Mouse (Mus musculus) gonadal fat pad, adult 2 months (tissue): ENCODE measurements at regions not wholly inside any gene's neighbourhood (a gene's known extent, or its start where the extent isn't known, plus 50 kb on each side); places are given as distances from the start of the nearest gene placed in this dataset.

Source experiments
- DNase-seq: peaks from one replicate; pipeline ENCODE4 v3.0.0-alpha.2; 2012; ENCODE audit warnings: low read depth

- DNase-seq, result no peak
Observed at GRCm38 (mm10) chr4:95105424-95105823, 53.4 kb upstream of the Jun start.

- DNase-seq, result no peak
Observed at GRCm38 (mm10) chr4:95105926-95106622, 54.1 kb upstream of the Jun start.

GRCm38 (mm10) chr4:95106881-95107665 lies 55.1 kb upstream of the Jun start:
- no peak for DNase-seq

- DNase-seq, result no peak
Observed at GRCm38 (mm10) chr4:95108811-95109210, 56.8 kb upstream of the Jun start.

GRCm38 (mm10) chr4:95110828-95111227 lies 58.8 kb upstream of the Jun start:
- DNase-seq, result no peak

- DNase-seq, result no peak
Observed at GRCm38 (mm10) chr4:95117158-95117681, 65.2 kb upstream of the Jun start.

- DNase-seq, result no peak
Observed at GRCm38 (mm10) chr4:95120876-95121275, 68.9 kb upstream of the Jun start.

GRCm38 (mm10) chr4:95125346-95125745 lies 73.3 kb upstream of the Jun start:
- no peak for DNase-seq

GRCm38 (mm10) chr4:95127970-95128369 lies 75.9 kb upstream of the Jun start:
- no peak for DNase-seq

- no peak for DNase-seq
Observed at GRCm38 (mm10) chr4:95133815-95134214, 81.8 kb upstream of the Jun start.

- no peak for DNase-seq
Observed at GRCm38 (mm10) chr4:95134611-95135010, 82.6 kb upstream of the Jun start.

GRCm38 (mm10) chr4:95137413-95138143 lies 85.6 kb upstream of the Jun start:
- DNase-seq, result no peak

GRCm38 (mm10) chr4:95138676-95139075 lies 86.7 kb upstream of the Jun start:
- DNase-seq, result no peak

GRCm38 (mm10) chr4:95141253-95141652 lies 89.2 kb upstream of the Jun start:
- DNase-seq, result peak; percentile 40

- no peak for DNase-seq
Observed at GRCm38 (mm10) chr4:95143130-95143529, 91.1 kb upstream of the Jun start.

- DNase-seq, result no peak
Observed at GRCm38 (mm10) chr4:95143668-95144067, 91.6 kb upstream of the Jun start.

GRCm38 (mm10) chr4:95144440-95144839 lies 92.4 kb upstream of the Jun start:
- DNase-seq, result no peak

GRCm38 (mm10) chr4:95146268-95146667 lies 94.2 kb upstream of the Jun start:
- DNase-seq, result no peak

- DNase-seq, result no peak
Observed at GRCm38 (mm10) chr4:95148665-95149064, 96.6 kb upstream of the Jun start.

- no peak for DNase-seq
Observed at GRCm38 (mm10) chr4:95151678-95152077, 99.7 kb upstream of the Jun start.

- no peak for DNase-seq
Observed at GRCm38 (mm10) chr4:95152431-95153115, 100.6 kb upstream of the Jun start.
